Mouse (Mus musculus): ENCODE results near the gene Epb41l3.

Gene Epb41l3

GRCm38 (mm10) chr17:69158690-69159089 lies 83.2 kb downstream of the Epb41l3 start:
- in situ Hi-C loops (cut with MboI; ENCODE audit: low pct_unique_long_range_greater_than_20kb in 1 of 2, low sequenced_read_pairs in 2 of 2, unreplicated experiment in 1 of 2): no loop called here

- in situ Hi-C loops (cut with MboI; ENCODE audit: low pct_unique_long_range_greater_than_20kb in 1 of 2, low sequenced_read_pairs in 2 of 2, unreplicated experiment in 1 of 2): no loop called here
Measured at GRCm38 (mm10) chr17:69162731-69163130, 87.2 kb downstream of the Epb41l3 start.

- in situ Hi-C loops (cut with MboI; ENCODE audit: low pct_unique_long_range_greater_than_20kb in 1 of 2, low sequenced_read_pairs in 2 of 2, unreplicated experiment in 1 of 2): no loop called here
Measured at GRCm38 (mm10) chr17:69176949-69177501, 101.5 kb downstream of the Epb41l3 start.

GRCm38 (mm10) chr17:69177954-69178353 lies 102.5 kb downstream of the Epb41l3 start:
- in situ Hi-C loops (cut with MboI; ENCODE audit: low pct_unique_long_range_greater_than_20kb in 1 of 2, low sequenced_read_pairs in 2 of 2, unreplicated experiment in 1 of 2): no loop called here

- in situ Hi-C loops (cut with MboI; ENCODE audit: low pct_unique_long_range_greater_than_20kb in 1 of 2, low sequenced_read_pairs in 2 of 2, unreplicated experiment in 1 of 2): no loop called here
Measured at GRCm38 (mm10) chr17:69180905-69181559, 105.5 kb downstream of the Epb41l3 start.

GRCm38 (mm10) chr17:69181560-69182316 lies 106.3 kb downstream of the Epb41l3 start:
- in situ Hi-C loops (cut with MboI; ENCODE audit: low pct_unique_long_range_greater_than_20kb in 1 of 2, low sequenced_read_pairs in 2 of 2, unreplicated experiment in 1 of 2): no loop called here

GRCm38 (mm10) chr17:69187794-69188193 lies 112.3 kb downstream of the Epb41l3 start:
- in situ Hi-C loops (cut with MboI; ENCODE audit: low pct_unique_long_range_greater_than_20kb in 1 of 2, low sequenced_read_pairs in 2 of 2, unreplicated experiment in 1 of 2): no loop called here

- in situ Hi-C loops (cut with MboI; ENCODE audit: low pct_unique_long_range_greater_than_20kb in 1 of 2, low sequenced_read_pairs in 2 of 2, unreplicated experiment in 1 of 2): no loop called here
Measured at GRCm38 (mm10) chr17:69192863-69193493, 117.5 kb downstream of the Epb41l3 start.

GRCm38 (mm10) chr17:69194599-69194998 lies 119.1 kb downstream of the Epb41l3 start:
- in situ Hi-C loops (cut with MboI; ENCODE audit: low pct_unique_long_range_greater_than_20kb in 1 of 2, low sequenced_read_pairs in 2 of 2, unreplicated experiment in 1 of 2): no loop called here

GRCm38 (mm10) chr17:69195758-69196157 lies 120.3 kb downstream of the Epb41l3 start:
- in situ Hi-C loops (cut with MboI; ENCODE audit: low pct_unique_long_range_greater_than_20kb in 1 of 2, low sequenced_read_pairs in 2 of 2, unreplicated experiment in 1 of 2): no loop called here

- in situ Hi-C loops (cut with MboI; ENCODE audit: low pct_unique_long_range_greater_than_20kb in 1 of 2, low sequenced_read_pairs in 2 of 2, unreplicated experiment in 1 of 2): no loop called here
Measured at GRCm38 (mm10) chr17:69196656-69197055, 121.2 kb downstream of the Epb41l3 start.

- in situ Hi-C loops (cut with MboI; ENCODE audit: low pct_unique_long_range_greater_than_20kb in 1 of 2, low sequenced_read_pairs in 2 of 2, unreplicated experiment in 1 of 2): no loop called here
Measured at GRCm38 (mm10) chr17:69198805-69199204, 123.3 kb downstream of the Epb41l3 start.

- in situ Hi-C loops (cut with MboI; ENCODE audit: low pct_unique_long_range_greater_than_20kb in 1 of 2, low sequenced_read_pairs in 2 of 2, unreplicated experiment in 1 of 2): no loop called here
Measured at GRCm38 (mm10) chr17:69199827-69200226, 124.3 kb downstream of the Epb41l3 start.

GRCm38 (mm10) chr17:69200936-69201335 lies 125.5 kb downstream of the Epb41l3 start:
- in situ Hi-C loops (cut with MboI; ENCODE audit: low pct_unique_long_range_greater_than_20kb in 1 of 2, low sequenced_read_pairs in 2 of 2, unreplicated experiment in 1 of 2): no loop called here

- in situ Hi-C loops (cut with MboI; ENCODE audit: low pct_unique_long_range_greater_than_20kb in 1 of 2, low sequenced_read_pairs in 2 of 2, unreplicated experiment in 1 of 2): no loop called here
Measured at GRCm38 (mm10) chr17:69205282-69205999, 130.0 kb downstream of the Epb41l3 start.

GRCm38 (mm10) chr17:69207562-69208312 lies 132.3 kb downstream of the Epb41l3 start:
- in situ Hi-C loops (cut with MboI; ENCODE audit: low pct_unique_long_range_greater_than_20kb in 1 of 2, low sequenced_read_pairs in 2 of 2, unreplicated experiment in 1 of 2): no loop called here

- in situ Hi-C loops (cut with MboI; ENCODE audit: low pct_unique_long_range_greater_than_20kb in 1 of 2, low sequenced_read_pairs in 2 of 2, unreplicated experiment in 1 of 2): no loop called here
Measured at GRCm38 (mm10) chr17:69211065-69211464, 135.6 kb downstream of the Epb41l3 start.

GRCm38 (mm10) chr17:69216120-69216519 lies 140.6 kb downstream of the Epb41l3 start:
- in situ Hi-C loops (cut with MboI; ENCODE audit: low pct_unique_long_range_greater_than_20kb in 1 of 2, low sequenced_read_pairs in 2 of 2, unreplicated experiment in 1 of 2): no loop called here

Measured in mouse embryonic stem cell (cell line).